Mouse (Mus musculus) CH12.LX (cell line): Measurements from ENCODE around the gene Ccdc40.

Experiments used
- CHD2 ChIP-seq: IDR thresholded peaks from 2 replicates; pipeline ENCODE4 v1.6.1; 2011; ENCODE audit warnings: low read length, improper control_type of control experiment
- CTCF ChIP-seq, 2 experiments: IDR thresholded peaks in 1 of 2; conservative IDR thresholded peaks in 1 of 2; 2 replicates each; pipeline ENCODE4 v1.5.1; 2011 to 2012; ENCODE audit warnings: low read depth in 2 of 2, low read length in 2 of 2, improper control_type of control experiment in 1 of 2, inconsistent platforms in 1 of 2, mild to moderate bottlenecking in 1 of 2, moderate library complexity in 1 of 2
- MYC ChIP-seq: IDR thresholded peaks from 2 replicates; pipeline ENCODE4 v1.6.1; 2011; ENCODE audit warnings: low read depth, mild to moderate bottlenecking, improper control_type of control experiment, low read length
- POLR2A ChIP-seq: IDR thresholded peaks from 2 replicates; pipeline ENCODE4 v1.6.1; 2011; ENCODE audit warnings: low read depth, mild to moderate bottlenecking, improper control_type of control experiment, low read length
- POLR2AphosphoS2 ChIP-seq: IDR thresholded peaks from 2 replicates; pipeline ENCODE4 v1.6.1; 2011; ENCODE audit warnings: low read depth, low read length, improper control_type of control experiment
- TCF12 ChIP-seq: IDR thresholded peaks from 2 replicates; pipeline ENCODE4 v1.6.1; 2014; ENCODE audit warnings: low read depth, mild to moderate bottlenecking, inconsistent platforms, low read length, improper control_type of control experiment
- USF1 ChIP-seq: IDR thresholded peaks from 2 replicates; pipeline ENCODE4 v1.6.1; 2014; ENCODE audit warnings: low read depth, mild to moderate bottlenecking, inconsistent platforms, low read length, improper control_type of control experiment
- ZC3H11A ChIP-seq: IDR thresholded peaks from 2 replicates; pipeline ENCODE4 v1.6.1; 2012; ENCODE audit warnings: low read depth, mild to moderate bottlenecking, inconsistent platforms, low read length, improper control_type of control experiment

- TF ChIP-seq MYC (no peak), CTCF (conservative IDR thresholded peaks at IDR 0.05 in 1 of 2, IDR thresholded peaks at IDR 0.05 in 1 of 2; ENCODE audit: low read depth in 2 of 2, low read length in 2 of 2) (no peak), POLR2A (no peak), ZC3H11A (no peak), TCF12 (no peak), USF1 (no peak), CHD2 (no peak), POLR2AphosphoS2 (no peak)
Measured at GRCm38 (mm10) chr11:119217861-119218260, 10.5 kb upstream of the Ccdc40 start.
